Mouse (Mus musculus) megakaryocyte, embryonic 14.5 days (primary cell): ENCODE data around the gene Luc7l3. TPM values are rescaled to one million over a fixed set of nuclear protein-coding genes. Genes with fewer than 3 reads are reported as not detected.
A peak's percentile ranks its signal among the peaks of the same experiment; 100 is the strongest.

Experiments
- H3K27me3 ChIP-seq: replicated peaks from 2 replicates; pipeline ENCODE3; 2012; ENCODE audit warnings: inconsistent platforms
- H3K36me3 ChIP-seq: replicated peaks from 2 replicates; pipeline ENCODE3; 2012; ENCODE audit warnings: low read length, inconsistent platforms, mixed read lengths
- H3K4me1 ChIP-seq: 2 replicates; pipeline ENCODE4 v1.6.1; 2012; ENCODE audit warnings: inconsistent platforms
- H3K4me3 ChIP-seq: replicated peaks from 2 replicates; pipeline ENCODE3; 2012; ENCODE audit warnings: moderate library complexity, mild to moderate bottlenecking, inconsistent platforms
- H3K9me3 ChIP-seq: 2 replicates; pipeline ENCODE4 v1.6.1; 2012; ENCODE audit warnings: inconsistent platforms
- FLI1 ChIP-seq: IDR thresholded peaks from 2 replicates; pipeline ENCODE4 v1.6.1; 2012; ENCODE audit warnings: low read length, inconsistent platforms, mixed read lengths
- GATA1 ChIP-seq: IDR thresholded peaks from 3 replicates; pipeline ENCODE4 v1.6.1; 2012; ENCODE audit warnings: mixed read lengths, low read length, inconsistent platforms, borderline replicate concordance
- polyA plus RNA-seq: library from polyadenylated mRNA; stranded (reverse); fragments of >175 nt; gene quantifications from 2 replicates; pipeline ENCODE4 v1.2.3, GENCODE M21; 2012; ENCODE audit warnings: low replicate concordance; ENCODE audit not compliant: insufficient read depth

The Luc7l3 gene
- polyA plus RNA-seq, 1 experiment, result 22.3 TPM

GRCm38 (mm10) chr11:94314098-94314652 lies 7.6 kb downstream of the Luc7l3 start:
- peak overlapping the region; percentile 14 for H3K4me3 ChIP-seq
- H3K4me1 ChIP-seq, result peaks cover 80% of the 10 kb centered on the region
- no peaks in the 10 kb centered on the region for H3K27me3 ChIP-seq
- no peaks in the 10 kb centered on the region for H3K9me3 ChIP-seq
- TF ChIP-seq GATA1 (no peak), FLI1 (no peak)
- H3K36me3 ChIP-seq, result peaks cover 37% of the 10 kb centered on the region

- H3K36me3 ChIP-seq, result peaks cover 44% of the 10 kb centered on the region
- no peaks in the 10 kb centered on the region for H3K9me3 ChIP-seq
- no peak overlapping the region for H3K4me3 ChIP-seq
- TF ChIP-seq GATA1 (no peak), FLI1 (no peak)
- peaks cover 71% of the 10 kb centered on the region for H3K4me1 ChIP-seq
- no peaks in the 10 kb centered on the region for H3K27me3 ChIP-seq
Measured at GRCm38 (mm10) chr11:94312733-94313132, 9.1 kb downstream of the Luc7l3 start.

- TF ChIP-seq GATA1 (no peak), FLI1 (no peak)
Measured at GRCm38 (mm10) chr11:94294996-94295845, 26.6 kb downstream of the Luc7l3 start.

GRCm38 (mm10) chr11:94290062-94290740 lies 31.6 kb downstream of the Luc7l3 start:
- H3K27me3 ChIP-seq, result no peaks in the 10 kb centered on the region
- H3K9me3 ChIP-seq, result no peaks in the 10 kb centered on the region
- no peak overlapping the region for H3K4me3 ChIP-seq
- TF ChIP-seq GATA1 (no peak), FLI1 (no peak)
- peaks cover 100% of the 10 kb centered on the region for H3K36me3 ChIP-seq
- H3K4me1 ChIP-seq, result peaks cover 8% of the 10 kb centered on the region; the same call in 1 of the 2 replicates

More at GRCm38 (mm10) chr11:94294996-94295845, 26.6 kb downstream of the Luc7l3 start:
- Histone ChIP-seq H3K4me3 (no peak overlapping the region), H3K4me1 (no peaks in the 10 kb centered on the region), H3K27me3 (no peaks in the 10 kb centered on the region), H3K9me3 (no peaks in the 10 kb centered on the region), H3K36me3 (peaks cover 99% of the 10 kb centered on the region)

GRCm38 (mm10) chr11:94287105-94287504 lies 34.7 kb downstream of the Luc7l3 start:
- H3K4me3 ChIP-seq, result no peak overlapping the region
- no peak for TF ChIP-seq FLI1
- TF ChIP-seq GATA1, result no peak
- no peaks in the 10 kb centered on the region for H3K9me3 ChIP-seq
- no peaks in the 10 kb centered on the region for H3K27me3 ChIP-seq
- peaks cover 97% of the 10 kb centered on the region for H3K36me3 ChIP-seq
- peaks cover 8% of the 10 kb centered on the region; the same call in 1 of the 2 replicates for H3K4me1 ChIP-seq

GRCm38 (mm10) chr11:94285886-94286574 lies 35.8 kb downstream of the Luc7l3 start:
- H3K27me3 ChIP-seq, result no peaks in the 10 kb centered on the region
- TF ChIP-seq FLI1 (no peak), GATA1 (no peak)
- H3K36me3 ChIP-seq, result peaks cover 95% of the 10 kb centered on the region
- H3K4me1 ChIP-seq, result peaks cover 17% of the 10 kb centered on the region; the same call in 1 of the 2 replicates
- H3K4me3 ChIP-seq, result no peak overlapping the region
- no peaks in the 10 kb centered on the region for H3K9me3 ChIP-seq

- peaks cover 75% of the 10 kb centered on the region for H3K36me3 ChIP-seq
- H3K4me1 ChIP-seq, result peaks cover 17% of the 10 kb centered on the region; the same call in 1 of the 2 replicates
- TF ChIP-seq GATA1 (no peak), FLI1 (no peak)
- H3K27me3 ChIP-seq, result peaks cover 2% of the 10 kb centered on the region
- H3K9me3 ChIP-seq, result no peaks in the 10 kb centered on the region
- H3K4me3 ChIP-seq, result no peak overlapping the region
Measured at GRCm38 (mm10) chr11:94283536-94284099, 38.2 kb downstream of the Luc7l3 start.

- H3K9me3 ChIP-seq, result no peaks in the 10 kb centered on the region
- TF ChIP-seq GATA1 (no peak), FLI1 (no peak)
- H3K4me3 ChIP-seq, result no peak overlapping the region
- H3K36me3 ChIP-seq, result peaks cover 61% of the 10 kb centered on the region
- H3K4me1 ChIP-seq, result peaks cover 20% of the 10 kb centered on the region
- H3K27me3 ChIP-seq, result peaks cover 2% of the 10 kb centered on the region
Measured at GRCm38 (mm10) chr11:94282291-94282690, 39.5 kb downstream of the Luc7l3 start.
